Mouse (Mus musculus): ENCODE data around the gene Adi1.

DNA sequence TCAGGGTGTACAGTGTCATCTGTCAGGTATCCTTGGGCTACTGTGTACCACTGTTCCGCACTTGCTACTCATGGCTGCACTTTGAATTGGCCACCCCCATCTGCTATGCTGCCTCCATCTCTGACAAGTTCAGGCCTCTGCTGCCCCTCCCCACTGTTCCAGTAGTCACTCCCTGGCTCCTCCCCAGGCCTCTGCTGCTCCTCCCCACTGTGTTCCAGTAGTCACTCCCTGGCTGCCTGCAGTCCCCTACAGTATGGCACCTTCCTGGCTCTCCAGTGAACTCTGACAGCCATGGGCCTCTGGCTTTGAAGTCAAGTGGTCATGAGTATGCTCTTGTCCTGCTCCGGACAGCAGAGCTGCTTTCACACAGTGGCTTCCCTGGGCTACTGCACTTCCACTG is 19.2 kb downstream of the Adi1 start:
- TF ChIP-seq POLR2A (IDR thresholded peaks at IDR 0.05; ENCODE audit: borderline replicate concordance, extremely low read depth, low read depth, low read length) = no peak
- no peak for TF ChIP-seq CTCF (IDR thresholded peaks at IDR 0.05; ENCODE audit: insufficient read depth, low read length)

All from lung, adult 2 months (tissue).